Mouse (Mus musculus): ENCODE measurements at regions not wholly inside any gene's neighbourhood (a gene's known extent, or its start where the extent isn't known, plus 50 kb on each side); places are given as distances from the start of the nearest gene placed in this dataset.

- DNase-seq = no peak
These were observed 306.7 kb upstream of the Pard3b start for GRCm38 (mm10) chr1:61331906-61332305.

GRCm38 (mm10) chr1:61336367-61336766 lies 302.3 kb upstream of the Pard3b start:
- peak; percentile 13 for DNase-seq

GRCm38 (mm10) chr1:61352921-61353320 lies 285.7 kb upstream of the Pard3b start:
- DNase-seq = no peak

GRCm38 (mm10) chr1:61353481-61353880 lies 285.1 kb upstream of the Pard3b start:
- DNase-seq = no peak

- no peak for DNase-seq
These were observed 283.4 kb upstream of the Pard3b start for GRCm38 (mm10) chr1:61355241-61355640.

- no peak for DNase-seq
These were observed 279.4 kb upstream of the Pard3b start for GRCm38 (mm10) chr1:61359011-61359930.

- no peak for DNase-seq
These were observed 266.0 kb upstream of the Pard3b start for GRCm38 (mm10) chr1:61372581-61372980.

GRCm38 (mm10) chr1:61373661-61374491 lies 264.7 kb upstream of the Pard3b start:
- DNase-seq = peak; percentile 74

- DNase-seq = no peak
These were observed 262.2 kb upstream of the Pard3b start for GRCm38 (mm10) chr1:61376417-61376816.

- DNase-seq = peak; percentile 79
These were observed 261.6 kb upstream of the Pard3b start for GRCm38 (mm10) chr1:61377070-61377469.

GRCm38 (mm10) chr1:61378240-61378639 lies 260.4 kb upstream of the Pard3b start:
- DNase-seq = peak; percentile 38

GRCm38 (mm10) chr1:61379771-61380517 lies 258.7 kb upstream of the Pard3b start:
- no peak for DNase-seq

- no peak for DNase-seq
These were observed 251.0 kb upstream of the Pard3b start for GRCm38 (mm10) chr1:61387587-61387986.

GRCm38 (mm10) chr1:61397796-61398195 lies 240.8 kb upstream of the Pard3b start:
- DNase-seq = no peak

- DNase-seq = no peak
These were observed 236.3 kb upstream of the Pard3b start for GRCm38 (mm10) chr1:61402339-61402738.

GRCm38 (mm10) chr1:61407201-61407600 lies 231.4 kb upstream of the Pard3b start:
- no peak for DNase-seq

- DNase-seq = no peak
These were observed 223.9 kb upstream of the Pard3b start for GRCm38 (mm10) chr1:61414772-61415171.

- no peak for DNase-seq
These were observed 223.0 kb upstream of the Pard3b start for GRCm38 (mm10) chr1:61415426-61416195.

GRCm38 (mm10) chr1:61418396-61418795 lies 220.2 kb upstream of the Pard3b start:
- no peak for DNase-seq

- DNase-seq = no peak
These were observed 218.8 kb upstream of the Pard3b start for GRCm38 (mm10) chr1:61419839-61420238.

GRCm38 (mm10) chr1:61423253-61423652 lies 215.4 kb upstream of the Pard3b start:
- DNase-seq = no peak

Data from kidney, postnatal 14 days (tissue).